Mouse (Mus musculus) embryonic fibroblast, embryonic 13.5 days (primary cell): ENCODE results near the gene Gabra4.

ENCODE experiments used
- CTCF ChIP-seq: IDR thresholded peaks from 2 replicates; pipeline ENCODE4 v1.5.1; 2011; ENCODE audit warnings: mild to moderate bottlenecking, control low read depth, low read length, moderate library complexity, borderline replicate concordance; ENCODE audit not compliant: insufficient read depth
- POLR2A ChIP-seq: IDR thresholded peaks from 2 replicates; pipeline ENCODE4 v1.6.1; 2011; ENCODE audit warnings: low read depth, mild to moderate bottlenecking, control low read depth, low read length, moderate library complexity

GRCm38 (mm10) chr5:71699696-71700467 lies 41.8 kb upstream of the Gabra4 start:
- TF ChIP-seq CTCF: no peak
- TF ChIP-seq POLR2A: no peak
